Mouse (Mus musculus) C2C12 (cell line): Measurements from ENCODE around the gene Pfkfb1. TPM values are rescaled to one million over a fixed set of nuclear protein-coding genes. Genes with fewer than 3 reads are reported as not detected.

Experiments
- H3K27me3 ChIP-seq: one replicate; pipeline ENCODE4 v1.6.1; 2011; ENCODE audit not compliant: control insufficient read depth, insufficient read depth, insufficient read length
- H3K36me3 ChIP-seq: one replicate; pipeline ENCODE4 v1.6.1; 2011; ENCODE audit not compliant: control insufficient read depth, insufficient read depth
- H3K4me3 ChIP-seq: one replicate; pipeline ENCODE4 v1.5.1; 2011; ENCODE audit warnings: mild to moderate bottlenecking, control low read depth; ENCODE audit not compliant: poor library complexity, insufficient read depth, severe bottlenecking
- H3K79me2 ChIP-seq: one replicate; pipeline ENCODE4 v1.6.1; 2011; ENCODE audit not compliant: control insufficient read depth, insufficient read depth
- H3K79me3 ChIP-seq: one replicate; pipeline ENCODE4 v1.6.1; 2011; ENCODE audit warnings: low read depth, control low read depth
- H3ac ChIP-seq: one replicate; pipeline ENCODE3; 2011; ENCODE audit warnings: low read depth; ENCODE audit not compliant: control insufficient read depth, insufficient read length
- CEBPB ChIP-seq: IDR thresholded peaks from one replicate; pipeline ENCODE4 v1.6.1; 2011; ENCODE audit warnings: low read depth, mild to moderate bottlenecking, control low read depth, moderate library complexity
- CTCF ChIP-seq: IDR thresholded peaks from one replicate; pipeline ENCODE4 v1.5.1; 2011; ENCODE audit not compliant: control insufficient read depth, insufficient read depth, insufficient read length
- FOSL1 ChIP-seq: IDR thresholded peaks from one replicate; pipeline ENCODE4 v1.8.0; 2011; ENCODE audit warnings: mild to moderate bottlenecking, low read length; ENCODE audit not compliant: poor library complexity, insufficient read depth, severe bottlenecking
- MAX ChIP-seq: IDR thresholded peaks from one replicate; pipeline ENCODE4 v1.6.1; 2011; ENCODE audit warnings: mild to moderate bottlenecking, control low read depth
- MYOD1 ChIP-seq: IDR thresholded peaks from one replicate; pipeline ENCODE4 v1.6.1; 2011; ENCODE audit warnings: low read depth; ENCODE audit not compliant: control insufficient read depth, insufficient read length
- MYOG ChIP-seq: IDR thresholded peaks from one replicate; pipeline ENCODE4 v1.6.1; 2011; ENCODE audit not compliant: control insufficient read depth, insufficient read length; ENCODE audit errors: extremely low read depth
- USF1 ChIP-seq: IDR thresholded peaks from one replicate; pipeline ENCODE4 v1.6.1; 2011; ENCODE audit warnings: low read depth, mild to moderate bottlenecking, control low read depth, moderate library complexity
- polyA plus RNA-seq: library from polyadenylated mRNA; unstranded; fragments of >200 nt; fragmentation: generic; extraction: Trizol; gene quantifications from one replicate; pipeline ENCODE4 v1.2.1, GENCODE M21; 2012; ENCODE audit warnings: missing spikeins

Pfkfb1 gene
- polyA plus RNA-seq, 1 experiment = 2.7 TPM

DNA sequence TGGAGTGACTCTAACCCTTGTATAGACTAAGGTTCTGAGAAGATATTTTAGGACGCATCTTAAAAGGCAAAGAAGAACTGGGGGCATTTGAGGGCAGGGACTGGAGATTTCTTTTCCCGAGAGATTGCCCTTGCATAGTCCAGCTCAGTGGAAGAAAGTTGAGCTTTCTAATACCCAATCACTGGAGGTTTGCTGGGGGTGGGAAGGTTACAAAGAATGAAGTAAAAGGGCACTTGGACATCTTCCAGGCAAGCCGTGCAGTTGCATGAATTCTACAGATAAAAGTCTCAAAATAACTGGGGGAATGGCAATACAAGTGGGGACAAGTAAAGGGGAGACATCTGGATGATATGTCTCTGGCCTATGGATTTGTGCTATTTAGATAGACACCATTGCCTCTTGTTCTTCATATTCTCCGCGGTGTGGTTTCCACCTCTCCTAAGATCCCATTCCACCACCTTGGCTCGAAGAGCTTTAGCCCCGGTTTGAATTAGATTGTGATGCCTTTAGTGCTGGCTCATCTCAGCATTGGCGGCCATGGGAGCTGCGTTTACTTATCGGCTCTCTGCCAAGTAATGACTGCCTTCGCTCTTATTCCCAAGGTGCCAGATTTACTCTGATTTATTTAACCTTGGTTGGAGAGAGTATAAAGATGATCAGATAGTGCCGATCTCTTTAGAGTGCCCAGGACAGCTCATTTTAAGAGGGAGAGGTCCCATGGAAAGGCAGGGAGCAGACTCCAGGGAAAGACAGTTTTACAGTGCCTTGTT, 5.4 kb downstream of the Pfkfb1 start:
- Histone ChIP-seq H3K79me3 (no peaks in the 10 kb centered on the region), H3K27me3 (no peaks in the 10 kb centered on the region), H3K79me2 (no peaks in the 10 kb centered on the region), H3K36me3 (no peaks in the 10 kb centered on the region), H3ac (no peak overlapping the region), H3K4me3 (no peak overlapping the region)
- TF ChIP-seq CTCF (no peak), MAX (no peak), CEBPB (no peak), MYOG (no peak), FOSL1 (no peak), USF1 (no peak), MYOD1 (no peak)

DNA sequence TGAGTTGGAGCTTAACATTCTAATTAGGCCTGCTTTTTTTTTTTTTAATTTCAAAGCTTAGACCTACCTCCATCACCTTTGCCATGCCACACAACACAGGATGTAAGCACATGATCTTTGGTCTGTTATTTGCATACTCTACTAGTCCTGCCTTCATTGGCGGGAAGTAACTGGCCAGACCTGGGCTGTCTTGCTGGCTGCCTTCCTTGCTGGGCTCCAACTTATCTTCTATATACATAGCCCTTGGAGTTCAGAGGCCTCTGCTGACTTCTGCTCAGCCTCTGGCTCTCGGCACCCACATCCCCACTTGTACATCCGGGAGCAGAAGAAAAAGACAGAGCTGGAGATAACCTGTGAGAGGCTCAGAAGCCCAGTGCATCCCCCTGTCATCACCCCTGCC, 6.1 kb downstream of the Pfkfb1 start:
- Histone ChIP-seq H3ac (no peak overlapping the region), H3K79me3 (no peaks in the 10 kb centered on the region), H3K79me2 (no peaks in the 10 kb centered on the region), H3K36me3 (no peaks in the 10 kb centered on the region), H3K27me3 (no peaks in the 10 kb centered on the region), H3K4me3 (no peak overlapping the region)
- TF ChIP-seq MYOD1 = no peak
- TF ChIP-seq MAX = no peak
- no peak for TF ChIP-seq CTCF
- no peak for TF ChIP-seq MYOG

DNA sequence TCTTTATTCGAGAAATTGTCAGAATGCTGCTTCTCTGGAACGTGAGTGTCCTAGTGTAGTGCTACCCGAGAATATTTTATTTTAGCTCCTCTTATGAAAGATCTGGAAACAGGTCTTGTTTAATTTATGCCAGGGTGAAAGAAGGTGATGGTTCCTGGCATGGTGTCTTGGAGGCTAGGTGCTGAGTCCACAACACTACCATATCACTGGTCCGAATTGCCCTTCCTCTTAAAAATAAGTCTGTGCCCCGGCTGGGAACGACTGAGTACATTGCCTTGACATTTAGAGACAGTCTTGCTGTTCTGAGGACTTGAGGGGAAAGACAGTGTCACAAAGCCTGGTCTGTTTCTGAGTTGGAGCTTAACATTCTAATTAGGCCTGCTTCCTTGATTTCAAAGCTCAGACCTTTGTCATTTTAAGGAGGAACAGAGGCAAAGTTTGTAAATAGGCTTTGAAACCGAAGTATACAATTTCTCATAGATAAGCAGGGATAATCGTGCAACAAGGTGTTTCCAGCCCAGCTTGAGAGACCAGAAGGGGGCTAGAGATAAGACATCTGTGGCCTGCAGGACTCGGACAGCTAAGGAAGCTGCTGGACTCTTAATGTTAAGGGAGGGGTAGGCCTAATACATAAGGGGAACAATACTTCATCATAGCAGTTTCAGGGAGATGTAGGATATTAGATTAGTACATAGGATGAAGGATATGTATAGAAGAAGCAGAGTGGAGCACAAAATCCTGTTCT, 7.2 kb downstream of the Pfkfb1 start:
- H3ac ChIP-seq = no peak overlapping the region
- no peaks in the 10 kb centered on the region for H3K36me3 ChIP-seq
- H3K79me3 ChIP-seq = no peaks in the 10 kb centered on the region
- H3K27me3 ChIP-seq = no peaks in the 10 kb centered on the region
- TF ChIP-seq MYOD1 (no peak), MAX (no peak), FOSL1 (no peak), CTCF (no peak), MYOG (no peak), CEBPB (no peak), USF1 (no peak)
- no peak overlapping the region for H3K4me3 ChIP-seq
- H3K79me2 ChIP-seq = no peaks in the 10 kb centered on the region

DNA sequence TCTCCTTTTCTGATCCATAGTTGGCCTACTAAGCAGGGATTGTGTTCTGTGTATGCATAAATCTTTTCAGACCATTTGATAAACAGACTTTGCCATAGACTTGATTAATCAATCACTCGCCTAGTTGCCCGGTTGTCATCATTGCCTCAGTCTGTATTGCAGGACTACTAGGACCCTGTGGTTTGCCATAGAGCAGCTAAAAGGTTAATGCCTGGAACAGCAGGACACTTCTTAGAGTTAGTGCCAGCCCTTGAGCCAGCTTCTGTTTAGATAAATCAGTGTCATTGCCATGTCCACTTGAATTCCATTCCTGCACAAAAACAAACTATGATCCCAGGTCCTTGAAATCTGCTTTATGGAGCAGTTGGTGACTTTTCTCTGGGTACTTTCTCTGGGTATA, 10.9 kb downstream of the Pfkfb1 start:
- H3K4me3 ChIP-seq = no peak overlapping the region
- no peak for TF ChIP-seq MYOD1
- no peak for TF ChIP-seq CTCF
- TF ChIP-seq CEBPB = no peak
- no peak for TF ChIP-seq USF1
- TF ChIP-seq MYOG = no peak
- no peak for TF ChIP-seq MAX
- no peak for TF ChIP-seq FOSL1
- H3ac ChIP-seq = no peak overlapping the region
- no peaks in the 10 kb centered on the region for H3K36me3 ChIP-seq
- no peaks in the 10 kb centered on the region for H3K27me3 ChIP-seq
- no peaks in the 10 kb centered on the region for H3K79me3 ChIP-seq
- no peaks in the 10 kb centered on the region for H3K79me2 ChIP-seq

- Histone ChIP-seq H3K27me3 (no peaks in the 10 kb centered on the region), H3K79me2 (no peaks in the 10 kb centered on the region), H3K36me3 (no peaks in the 10 kb centered on the region), H3K4me3 (no peak overlapping the region), H3ac (no peak overlapping the region), H3K79me3 (no peaks in the 10 kb centered on the region)
- TF ChIP-seq FOSL1 (no peak), MAX (no peak), CEBPB (no peak), CTCF (no peak), USF1 (no peak), MYOG (no peak), MYOD1 (no peak)
These were observed 48.4 kb downstream of the Pfkfb1 start for GRCm38 (mm10) chrX:150636421-150636820.

DNA sequence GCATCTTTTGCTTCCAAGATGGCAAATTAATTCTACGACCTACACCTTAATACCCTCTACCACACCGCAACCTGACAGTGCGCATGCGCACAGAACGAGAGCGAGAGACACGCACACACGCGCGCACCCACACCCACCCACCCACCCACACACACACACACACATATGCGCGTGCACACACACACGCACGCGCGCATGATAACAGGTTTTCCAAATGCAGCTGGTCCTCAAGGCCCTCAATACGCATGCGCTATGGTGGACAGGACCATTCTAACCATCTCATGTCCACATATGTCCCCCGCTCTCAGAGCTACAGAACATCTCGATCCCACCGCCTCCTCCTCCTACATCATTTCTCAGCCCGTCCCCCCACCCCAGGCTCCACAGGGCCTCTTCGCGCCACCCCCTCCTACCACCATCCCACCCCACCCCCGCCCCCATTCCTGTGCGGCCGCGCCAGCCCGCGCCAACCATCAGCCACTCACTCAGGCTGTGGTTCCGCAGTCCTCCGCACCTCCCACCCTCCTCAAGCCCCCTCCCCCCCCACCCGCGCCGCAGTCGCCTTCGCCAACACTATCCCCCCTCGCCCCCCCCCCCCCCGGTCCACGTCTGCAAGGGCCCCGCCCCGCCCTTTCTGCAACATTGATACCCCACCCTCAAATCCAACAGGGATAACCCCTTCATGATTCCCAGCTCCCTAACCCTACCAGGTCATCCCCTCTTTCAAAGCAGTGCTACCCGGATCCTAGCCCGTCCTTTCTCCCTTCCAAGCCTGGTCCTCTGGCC, 68.3 kb downstream of the Pfkfb1 start:
- no peaks in the 10 kb centered on the region for H3K36me3 ChIP-seq
- no peaks in the 10 kb centered on the region for H3K79me2 ChIP-seq
- no peak for TF ChIP-seq CEBPB
- TF ChIP-seq CTCF = no peak
- TF ChIP-seq MYOD1 = no peak
- no peak for TF ChIP-seq USF1
- no peak for TF ChIP-seq FOSL1
- TF ChIP-seq MAX = no peak
- no peak for TF ChIP-seq MYOG
- H3ac ChIP-seq = no peak overlapping the region
- H3K4me3 ChIP-seq = no peak overlapping the region
- H3K27me3 ChIP-seq = peaks cover 12% of the 10 kb centered on the region
- no peaks in the 10 kb centered on the region for H3K79me3 ChIP-seq
